Mouse (Mus musculus) forebrain, embryonic 10.5 days (tissue): ENCODE data around the gene Kcng1. TPM values are rescaled to one million over a fixed set of nuclear protein-coding genes. Genes with fewer than 3 reads are reported as not detected.

Experiments used
- DNase-seq: peaks from one replicate; pipeline ENCODE4 v3.0.0-alpha.2; 2017; ENCODE audit warnings: low spot score; ENCODE audit errors: extremely low spot score
- H3K27ac ChIP-seq: fragments of 300-500 bp; sonication (generic); 2 replicates; pipeline ENCODE4 v1.5.1; 2016; ENCODE audit warnings: mild to moderate bottlenecking
- H3K27me3 ChIP-seq: fragments of 300-500 bp; sonication (generic); 2 replicates; pipeline ENCODE4 v1.6.1; 2016; ENCODE audit warnings: mild to moderate bottlenecking; ENCODE audit not compliant: poor library complexity, severe bottlenecking
- H3K36me3 ChIP-seq: fragments of 300-500 bp; sonication (generic); replicated peaks from 2 replicates; pipeline ENCODE4 v1.6.1; 2016; ENCODE audit warnings: mild to moderate bottlenecking, moderate library complexity
- H3K4me1 ChIP-seq: fragments of 300-500 bp; sonication (generic); 2 replicates; pipeline ENCODE4 v1.6.1; 2016
- H3K4me3 ChIP-seq: fragments of 300-500 bp; sonication (generic); 2 replicates; pipeline ENCODE4 v1.5.1; 2016; ENCODE audit warnings: mild to moderate bottlenecking, moderate library complexity
- H3K9me3 ChIP-seq: fragments of 300-500 bp; sonication (generic); 2 replicates; pipeline ENCODE4 v1.6.1; 2016; ENCODE audit warnings: mild to moderate bottlenecking, moderate library complexity
- WGBS: fragments of 180-500 bp; shearing (Covaris S2); methylation state at CpG from one replicate; pipeline ENCODE4 v1.1.7; 2016; 5-methylcytosine and 5-hydroxymethylcytosine counted together
- polyA plus RNA-seq: library from polyadenylated mRNA; unstranded; fragments of >200 nt; fragmentation: Nextera tagmentation; extraction: Ambion mirVana; gene quantifications from 2 replicates; pipeline ENCODE4 v1.2.1, GENCODE M21; 2016

Gene Kcng1
- polyA plus RNA-seq, 1 experiment from 2014 or later: 2.6 TPM

DNA sequence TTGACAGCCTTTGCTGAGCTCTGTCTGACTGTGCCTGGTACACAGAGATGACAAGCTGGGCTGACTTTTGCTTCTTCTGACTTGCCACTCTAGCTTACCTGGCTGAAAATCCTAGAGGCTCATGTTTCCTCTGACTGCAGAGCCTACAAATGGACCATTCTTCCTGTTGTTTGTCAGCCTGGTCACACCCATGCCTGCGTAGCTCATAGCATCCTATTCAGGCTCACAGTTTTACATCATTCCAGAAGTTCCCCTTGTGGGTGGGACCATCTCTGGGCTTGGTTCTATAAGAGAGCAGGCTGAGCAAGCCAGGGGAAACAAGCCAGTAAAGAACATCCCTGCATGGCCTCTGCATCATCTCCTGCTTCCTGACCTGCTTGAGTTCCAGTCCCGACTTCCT is 8.3 kb upstream of the Kcng1 start:
- Histone ChIP-seq H3K36me3 (no peaks in the 10 kb centered on the region), H3K4me3 (no peak overlapping the region), H3K9me3 (peaks cover 18% of the 10 kb centered on the region), H3K4me1 (peaks cover 26% of the 10 kb centered on the region), H3K27ac (no peak overlapping the region), H3K27me3 (peaks cover 45% of the 10 kb centered on the region)
- DNase-seq: no peak
- WGBS: 86% methylated on average over 2 of the region's 2 CpGs

- Histone ChIP-seq H3K27ac (no peak overlapping the region), H3K36me3 (no peaks in the 10 kb centered on the region), H3K27me3 (peaks cover 45% of the 10 kb centered on the region), H3K9me3 (peaks cover 18% of the 10 kb centered on the region), H3K4me3 (no peak overlapping the region), H3K4me1 (peaks cover 26% of the 10 kb centered on the region)
- 67% methylated on average over 9 of the region's 9 CpGs for WGBS
- no peak for DNase-seq
Observed at GRCm38 (mm10) chr2:168289016-168289415, 7.5 kb upstream of the Kcng1 start.

DNA sequence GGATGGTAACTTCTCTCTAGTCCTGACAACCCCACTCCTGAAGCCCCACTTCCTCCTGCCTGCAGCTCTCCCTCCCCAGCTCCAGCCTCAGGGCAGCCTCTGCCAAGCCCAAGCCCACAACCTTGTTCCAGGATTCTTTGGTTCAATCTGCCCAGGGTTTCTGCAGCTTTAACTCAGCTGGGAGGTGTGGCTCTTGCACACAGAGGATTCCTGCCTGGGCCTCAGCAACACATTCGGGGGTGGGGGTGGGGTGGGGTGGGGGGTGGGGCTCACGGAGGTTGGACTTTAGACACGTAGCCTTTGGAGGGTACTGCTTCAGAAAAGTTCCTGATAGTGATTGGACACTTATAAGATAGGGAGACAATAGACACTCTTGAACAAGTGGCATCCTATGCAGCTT is 5.5 kb upstream of the Kcng1 start:
- H3K27ac ChIP-seq: no peak overlapping the region

DNA sequence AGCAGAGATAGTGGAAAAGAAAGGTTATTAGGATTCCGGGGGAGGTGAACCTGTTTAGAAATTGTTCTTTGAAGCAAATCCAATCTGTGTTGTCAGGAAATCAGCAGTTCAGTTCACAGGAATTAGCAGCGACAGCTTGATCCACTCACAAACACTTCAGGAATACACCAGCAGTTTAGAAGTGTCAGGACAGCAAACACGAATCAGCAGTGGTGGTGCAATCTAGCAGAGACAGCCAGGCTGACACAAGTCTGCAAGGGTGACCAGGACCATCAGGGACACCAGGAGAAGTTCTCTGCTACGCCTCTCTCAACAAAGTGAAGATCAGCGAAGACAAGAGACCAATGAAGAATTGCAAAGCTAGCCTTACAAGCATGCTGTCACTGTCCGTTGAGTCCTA is 3.6 kb upstream of the Kcng1 start:
- H3K27ac ChIP-seq: no peak overlapping the region
- peaks cover 9% of the 10 kb centered on the region; the same call in 1 of the 2 replicates for H3K9me3 ChIP-seq
- peaks cover 62% of the 10 kb centered on the region for H3K27me3 ChIP-seq
- H3K4me3 ChIP-seq: no peak overlapping the region
- H3K4me1 ChIP-seq: peaks cover 30% of the 10 kb centered on the region
- DNase-seq: no peak
- H3K36me3 ChIP-seq: no peaks in the 10 kb centered on the region
- WGBS: 93% methylated on average over 6 of the region's 6 CpGs

More for the DNA sequence above, 5.5 kb upstream of the Kcng1 start:
- Histone ChIP-seq H3K9me3 (peaks cover 18% of the 10 kb centered on the region), H3K36me3 (no peaks in the 10 kb centered on the region), H3K27me3 (peaks cover 48% of the 10 kb centered on the region), H3K4me1 (peaks cover 15% of the 10 kb centered on the region), H3K4me3 (no peak overlapping the region)
- no peak for DNase-seq
- 30% methylated on average over 3 of the region's 3 CpGs for WGBS

DNA sequence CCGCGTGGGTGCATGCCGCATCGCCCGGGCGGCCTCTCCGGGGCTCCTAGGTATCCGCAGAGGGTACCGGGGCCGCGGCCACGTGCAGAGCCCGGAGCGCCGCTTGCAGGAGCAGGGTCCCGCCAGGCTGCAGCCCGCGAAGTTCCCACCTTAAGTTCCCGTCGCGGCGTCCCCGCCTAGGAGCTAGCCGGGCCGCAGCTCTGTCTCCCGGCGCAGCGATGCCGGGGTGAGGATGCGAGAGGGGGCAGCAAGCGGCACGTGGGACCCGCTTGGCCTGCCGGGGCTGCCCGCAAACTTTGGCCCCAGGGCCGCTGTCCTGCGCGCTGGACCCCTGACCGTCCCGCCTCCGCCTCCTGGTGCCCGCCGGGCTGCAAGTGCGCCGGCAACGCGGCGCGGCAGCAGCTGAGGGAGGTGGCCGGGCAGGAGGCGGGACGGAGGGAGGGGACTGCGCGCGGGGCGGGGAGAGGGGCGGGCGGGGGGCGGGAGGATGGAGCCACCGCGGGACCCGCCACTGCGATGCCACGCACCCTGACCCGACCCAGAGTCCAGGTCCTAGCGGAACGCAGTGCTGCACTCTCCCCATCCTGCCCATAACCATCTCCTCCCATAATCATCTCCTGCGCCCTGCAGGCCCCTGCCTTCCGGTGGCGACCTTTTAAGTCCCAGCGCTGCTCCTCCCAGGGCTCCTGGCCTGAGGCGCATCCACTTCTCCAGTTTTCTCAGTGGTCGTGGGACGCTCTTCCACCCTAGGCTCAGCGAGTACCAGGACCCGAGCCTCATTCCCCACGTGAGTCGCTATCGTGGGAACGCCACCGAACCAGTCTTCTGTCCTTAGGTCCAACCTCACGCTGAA is 581 bp downstream of the Kcng1 start:
- Histone ChIP-seq H3K9me3 (peaks cover 6% of the 10 kb centered on the region; the same call in 1 of the 2 replicates), H3K4me1 (peaks cover 45% of the 10 kb centered on the region), H3K27ac (peak overlapping the region; percentile 72), H3K4me3 (peak overlapping the region; percentile 65), H3K27me3 (peaks cover 83% of the 10 kb centered on the region), H3K36me3 (no peaks in the 10 kb centered on the region)
- DNase-seq: peak; percentile 69
- under 1% methylated on average over 74 of the region's 82 CpGs for WGBS

GRCm38 (mm10) chr2:168274374-168274935 is 7.1 kb downstream of the Kcng1 start:
- Histone ChIP-seq H3K4me3 (no peak overlapping the region), H3K27me3 (peaks cover 80% of the 10 kb centered on the region), H3K36me3 (no peaks in the 10 kb centered on the region), H3K9me3 (no peaks in the 10 kb centered on the region), H3K27ac (no peak overlapping the region), H3K4me1 (peaks cover 29% of the 10 kb centered on the region)
- peak; percentile 71 for DNase-seq
- 13% methylated on average over 11 of the region's 11 CpGs for WGBS

DNA sequence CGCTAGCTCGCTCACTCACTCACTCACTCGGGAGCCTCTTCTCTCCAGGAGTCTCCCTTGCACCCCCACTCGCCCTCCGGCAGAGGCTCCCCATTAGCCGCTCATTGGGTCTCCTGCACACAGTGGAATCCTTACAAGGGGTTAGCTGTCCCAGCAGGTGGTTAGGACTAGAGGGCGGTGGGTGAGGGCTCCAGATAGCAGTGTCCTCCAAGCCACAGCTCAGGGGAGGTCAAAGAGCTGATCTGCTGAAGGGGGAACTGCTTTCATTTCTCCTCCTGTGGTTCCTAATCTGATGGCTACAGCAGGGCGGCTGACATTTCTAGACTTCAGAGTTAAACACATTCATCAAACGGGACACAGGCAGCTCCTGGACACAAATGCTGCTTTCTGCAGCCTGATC is 8.1 kb downstream of the Kcng1 start:
- H3K4me1 ChIP-seq: peaks cover 22% of the 10 kb centered on the region
- peaks cover 77% of the 10 kb centered on the region for H3K27me3 ChIP-seq
- H3K27ac ChIP-seq: no peak overlapping the region
- H3K9me3 ChIP-seq: no peaks in the 10 kb centered on the region
- peaks cover 2% of the 10 kb centered on the region; the same call in 1 of the 2 replicates for H3K36me3 ChIP-seq
- 48% methylated on average over 9 of the region's 9 CpGs for WGBS
- no peak overlapping the region for H3K4me3 ChIP-seq
- DNase-seq: no peak

DNA sequence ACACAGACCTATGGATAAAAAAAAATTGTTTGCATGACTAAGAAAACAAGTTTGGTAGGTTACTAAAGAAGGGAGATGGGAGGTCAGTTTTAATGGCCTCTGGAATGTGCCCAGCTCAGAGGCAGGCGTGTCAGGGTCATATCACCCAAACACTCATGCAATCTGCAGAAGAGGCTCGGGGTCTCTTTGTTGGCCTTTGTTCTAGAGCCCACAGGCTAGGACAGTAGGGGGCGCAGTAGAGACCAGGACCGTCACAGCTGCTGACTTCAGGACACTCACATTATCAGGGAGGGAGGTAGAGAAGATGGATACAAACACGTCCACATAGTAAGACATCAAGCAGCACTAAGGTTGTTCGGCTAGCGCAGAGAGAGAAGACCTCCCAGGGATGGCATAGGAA is 13.5 kb downstream of the Kcng1 start:
- Histone ChIP-seq H3K36me3 (peaks cover 4% of the 10 kb centered on the region; the same call in 1 of the 2 replicates), H3K4me3 (no peak overlapping the region)

GRCm38 (mm10) chr2:168260900-168261299 is 20.6 kb downstream of the Kcng1 start:
- Histone ChIP-seq H3K27ac (no peak overlapping the region), H3K4me3 (no peak overlapping the region), H3K36me3 (no peaks in the 10 kb centered on the region), H3K4me1 (no peaks in the 10 kb centered on the region), H3K27me3 (peaks cover 14% of the 10 kb centered on the region), H3K9me3 (no peaks in the 10 kb centered on the region)
- no peak for DNase-seq
- WGBS: 87% methylated on average over 10 of the region's 10 CpGs

More for the DNA sequence above, 13.5 kb downstream of the Kcng1 start:
- 46% methylated on average over 7 of the region's 7 CpGs for WGBS
- Histone ChIP-seq H3K27ac (no peak overlapping the region), H3K9me3 (no peaks in the 10 kb centered on the region), H3K27me3 (peaks cover 30% of the 10 kb centered on the region), H3K4me1 (no peaks in the 10 kb centered on the region)
- peak; percentile 39 for DNase-seq

DNA sequence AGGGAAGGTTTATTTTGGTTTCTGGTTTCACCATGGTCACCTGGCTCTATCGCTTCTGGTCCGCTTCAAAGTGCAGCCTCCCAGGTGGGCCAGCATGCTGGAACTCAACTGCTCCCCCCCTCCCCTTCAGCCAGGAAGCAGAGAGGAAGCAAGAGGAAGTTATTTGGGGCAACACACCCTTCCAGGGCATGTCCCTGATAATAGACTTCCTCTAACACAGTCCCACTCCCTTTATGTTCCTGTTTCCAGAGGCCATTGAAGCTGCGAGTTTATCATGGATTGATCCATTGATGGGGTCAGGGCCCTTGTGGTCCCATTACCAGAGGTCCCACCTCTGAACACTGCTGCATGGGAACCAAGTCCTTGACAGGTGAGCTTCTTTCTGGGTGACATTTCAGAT is 21.4 kb downstream of the Kcng1 start:
- Histone ChIP-seq H3K4me1 (no peaks in the 10 kb centered on the region), H3K36me3 (no peaks in the 10 kb centered on the region), H3K27ac (no peak overlapping the region), H3K27me3 (peaks cover 14% of the 10 kb centered on the region), H3K4me3 (no peak overlapping the region), H3K9me3 (no peaks in the 10 kb centered on the region)
- WGBS: 88% methylated on average over 3 of the region's 3 CpGs
- DNase-seq: no peak

DNA sequence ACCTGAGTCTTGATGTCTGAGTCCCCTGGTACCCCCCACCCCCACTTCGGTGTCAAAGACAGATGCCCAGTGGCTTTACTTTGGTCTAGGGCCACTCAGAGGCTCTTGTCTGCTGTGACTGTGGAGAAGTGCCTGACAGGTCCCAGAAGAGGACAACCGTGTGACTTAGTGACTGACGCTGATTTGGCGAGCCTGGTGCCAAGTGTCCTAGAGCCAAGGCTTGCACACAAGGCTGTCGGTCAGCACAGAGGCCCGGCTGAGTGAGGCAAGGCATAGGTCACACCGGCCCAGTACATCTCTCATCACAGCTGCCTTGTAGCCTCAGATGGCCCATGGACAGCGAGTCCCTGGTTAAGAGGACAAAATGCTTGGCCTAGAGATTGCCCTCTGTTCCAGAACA is 22.5 kb downstream of the Kcng1 start:
- Histone ChIP-seq H3K9me3 (no peaks in the 10 kb centered on the region), H3K4me1 (no peaks in the 10 kb centered on the region), H3K27me3 (peaks cover 14% of the 10 kb centered on the region), H3K27ac (no peak overlapping the region), H3K4me3 (no peak overlapping the region), H3K36me3 (no peaks in the 10 kb centered on the region)
- no peak for DNase-seq
- WGBS: 92% methylated on average over 8 of the region's 8 CpGs

- 85% methylated on average over 4 of the region's 4 CpGs for WGBS
- no peaks in the 10 kb centered on the region for H3K9me3 ChIP-seq
- H3K27ac ChIP-seq: no peak overlapping the region
- peaks cover 13% of the 10 kb centered on the region for H3K4me1 ChIP-seq
- no peak overlapping the region for H3K4me3 ChIP-seq
- peaks cover 3% of the 10 kb centered on the region for H3K27me3 ChIP-seq
- H3K36me3 ChIP-seq: no peaks in the 10 kb centered on the region
- no peak for DNase-seq
Observed at GRCm38 (mm10) chr2:168257188-168257587, 24.3 kb downstream of the Kcng1 start.

DNA sequence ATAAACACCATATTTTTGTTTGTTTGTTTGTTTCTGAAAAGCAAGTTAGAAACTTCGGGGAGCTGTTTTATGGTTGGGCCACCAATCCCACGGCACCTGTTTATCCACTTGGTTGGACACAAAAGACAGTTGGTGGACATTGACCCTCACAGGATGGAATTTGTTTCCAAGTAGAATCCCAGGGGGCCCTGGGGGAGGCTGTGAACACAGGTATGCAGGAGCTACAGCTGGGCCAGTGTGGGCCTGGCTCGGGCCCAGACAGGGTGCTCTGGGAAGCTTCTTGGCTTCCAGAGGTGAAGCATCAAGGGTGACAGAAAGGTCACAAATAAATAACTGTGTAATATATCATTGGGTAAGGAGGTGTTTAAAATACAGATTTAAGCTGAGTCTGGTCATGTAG is 25.0 kb downstream of the Kcng1 start:
- WGBS: 91% methylated on average over 3 of the region's 3 CpGs
- H3K27me3 ChIP-seq: peaks cover 8% of the 10 kb centered on the region; the same call in 1 of the 2 replicates
- H3K9me3 ChIP-seq: no peaks in the 10 kb centered on the region
- no peaks in the 10 kb centered on the region for H3K36me3 ChIP-seq
- DNase-seq: no peak
- H3K4me3 ChIP-seq: no peak overlapping the region
- H3K27ac ChIP-seq: no peak overlapping the region
- peaks cover 13% of the 10 kb centered on the region for H3K4me1 ChIP-seq
